Mouse (Mus musculus) urinary bladder, postnatal 0 days (tissue): Measurements from ENCODE around the gene Dnmt3b. TPM values are rescaled to one million over a fixed set of nuclear protein-coding genes. Genes with fewer than 3 reads are reported as not detected.

Source experiments
- polyA plus RNA-seq: library from polyadenylated mRNA; unstranded; fragments of >200 nt; fragmentation: Nextera tagmentation; extraction: Ambion mirVana; gene quantifications from 2 replicates; pipeline ENCODE4 v1.2.1, GENCODE M21; 2015

Gene Dnmt3b
- polyA plus RNA-seq = 2.1 and 2.2 TPM in 2 replicates

DNA sequence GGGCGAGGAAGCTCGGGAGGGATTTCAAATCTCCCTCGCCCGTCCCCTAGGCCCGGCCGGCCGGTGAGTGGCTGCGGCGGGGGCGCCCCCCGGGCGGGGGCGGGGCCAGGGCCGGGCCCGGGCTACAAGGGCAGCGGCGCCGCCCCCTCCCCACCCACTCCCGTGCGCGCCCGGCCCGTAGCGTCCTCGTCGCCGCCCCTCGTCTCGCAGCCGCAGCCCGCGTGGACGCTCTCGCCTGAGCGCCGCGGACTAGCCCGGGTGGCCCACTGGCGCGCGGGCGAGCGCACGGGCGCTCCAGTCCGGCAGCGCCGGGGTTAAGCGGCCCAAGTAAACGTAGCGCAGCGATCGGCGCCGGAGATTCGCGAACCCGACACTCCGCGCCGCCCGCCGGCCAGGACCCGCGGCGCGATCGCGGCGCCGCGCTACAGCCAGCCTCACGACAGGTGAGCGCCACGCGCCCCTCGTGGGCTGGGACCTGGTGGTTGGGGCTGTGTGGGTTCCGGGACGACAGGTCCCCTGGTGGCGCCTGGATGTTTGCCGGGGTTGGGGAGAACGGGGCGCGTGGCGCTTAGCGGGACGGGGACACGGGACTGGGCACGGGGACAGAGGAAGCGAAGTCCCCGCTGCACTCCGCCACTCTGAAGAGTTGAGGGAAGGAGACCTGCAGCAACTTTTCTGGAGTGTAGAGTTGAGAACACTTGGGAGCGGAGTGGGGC is at the start of gene Dnmt3b:
Gene Dnmt3b (plus strand): TSS at position 153 of the 716 bp plus-strand sequence.

DNA sequence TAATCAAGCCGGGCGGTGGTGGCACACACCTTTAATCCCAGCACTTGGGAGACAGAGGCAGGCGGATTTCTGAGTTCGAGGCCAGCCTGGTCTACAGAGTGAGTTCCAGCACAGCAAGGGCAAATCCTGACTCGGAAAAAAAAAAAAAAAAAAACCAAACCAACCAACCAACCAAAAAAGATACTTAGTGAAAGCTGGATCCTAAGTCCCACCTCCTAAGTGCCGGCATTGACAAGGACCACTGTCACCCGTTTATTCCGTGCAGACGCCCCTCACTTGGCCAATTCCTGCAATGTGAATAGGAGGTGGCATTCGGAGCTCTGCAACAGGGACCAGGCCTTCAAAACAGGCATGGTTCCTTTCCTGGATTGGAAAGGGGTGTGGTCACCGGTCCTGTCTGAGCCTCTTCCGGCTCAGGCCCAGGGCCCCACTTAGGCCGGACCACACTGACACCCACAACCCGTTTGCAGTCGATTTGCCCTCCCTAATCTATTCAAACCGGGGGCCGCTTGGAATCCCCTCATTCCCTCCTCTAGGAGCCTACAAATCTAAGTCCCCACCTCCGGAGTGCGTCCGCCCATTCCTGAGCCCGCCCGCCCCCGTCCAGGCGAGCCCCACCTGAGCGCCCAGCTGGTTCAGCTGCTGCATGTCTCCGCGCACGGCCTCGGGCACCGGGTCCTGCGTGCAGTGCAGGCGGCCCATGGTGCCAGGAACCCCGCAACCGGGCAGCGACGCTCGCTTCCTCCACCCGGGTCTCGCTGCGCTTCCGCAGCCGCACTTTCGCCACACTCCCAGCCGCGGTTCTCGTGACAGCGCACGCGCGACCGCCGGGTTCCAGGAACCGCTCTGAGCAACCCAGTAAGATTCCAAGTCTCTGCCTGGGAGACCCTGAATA is 17.0 kb upstream of the Dnmt3b start, which contains the start of gene Commd7:
Gene Commd7 (minus strand): TSS at position 806 of the 895 bp plus-strand sequence.

DNA sequence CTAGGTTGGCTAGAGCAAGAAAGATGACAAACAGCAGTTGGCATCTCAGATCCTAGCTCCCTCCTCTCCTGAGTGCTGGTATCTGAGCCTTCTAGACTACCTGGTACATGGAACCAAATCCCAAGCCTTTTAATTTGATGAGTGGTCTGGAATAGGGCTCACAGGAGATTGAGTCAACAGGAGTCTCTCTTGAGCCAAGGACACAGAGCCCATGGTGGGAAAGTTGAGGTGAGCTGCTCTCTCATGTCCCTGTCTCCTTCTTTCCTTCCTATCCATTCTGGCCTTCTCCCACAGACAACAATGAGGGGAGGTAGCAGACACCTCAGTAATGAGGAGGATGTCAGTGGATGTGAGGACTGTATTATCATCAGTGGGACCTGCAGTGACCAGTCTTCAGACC is 47.1 kb downstream of the Dnmt3b start, which contains the start of gene Dnmt3c:
Gene Dnmt3c (plus strand): TSS at position 301 of the 400 bp plus-strand sequence.

Other genes with a start within 250 kb of the Dnmt3b start
- gene 4930404H24Rik, start 156.7 kb upstream of the Dnmt3b start, polyA plus RNA-seq = not detected in 2 replicates
- gene Nol4l, start 119.5 kb upstream of the Dnmt3b start, polyA plus RNA-seq = 5.3 and 6.1 TPM in 2 replicates
- gene Commd7, start 16.7 kb upstream of the Dnmt3b start, polyA plus RNA-seq = 55.7 and 59.6 TPM in 2 replicates
- not detected in 2 replicates for gene Dnmt3c, start 47.2 kb downstream of the Dnmt3b start, polyA plus RNA-seq
- 180 and 245 TPM in 2 replicates for gene Mapre1, start 91.8 kb downstream of the Dnmt3b start, polyA plus RNA-seq
- gene Efcab8, start 130.5 kb downstream of the Dnmt3b start, polyA plus RNA-seq = 0.06 and 0.08 TPM in 2 replicates
- not detected in 2 replicates for gene Sun5, start 221.6 kb downstream of the Dnmt3b start, polyA plus RNA-seq
- gene Bpifb2, start 225.6 kb downstream of the Dnmt3b start, polyA plus RNA-seq = not detected in 2 replicates